Mouse (Mus musculus) left cerebral cortex, postnatal 4 days (tissue): ENCODE measurements around the gene Ppy. TPM values are rescaled to one million over a fixed set of nuclear protein-coding genes. Genes with fewer than 3 reads are reported as not detected.

Source experiments
- DNase-seq: peaks from one replicate; pipeline ENCODE4 v3.0.0-alpha.2; 2022
- intact Hi-C: fragments of 180-260 bp; cut with DNase I; formaldehyde crosslinking; loops from one replicate; pipeline ENCODE4 v1.15.1; 2025
- total RNA-seq, 2 experiments: library from RNA; stranded (reverse); gene quantifications; 2 replicates each; pipeline ENCODE4 v1.2.3; 2021

Ppy gene
- total RNA-seq, 2 experiments from 2014 or later, result not detected

DNA sequence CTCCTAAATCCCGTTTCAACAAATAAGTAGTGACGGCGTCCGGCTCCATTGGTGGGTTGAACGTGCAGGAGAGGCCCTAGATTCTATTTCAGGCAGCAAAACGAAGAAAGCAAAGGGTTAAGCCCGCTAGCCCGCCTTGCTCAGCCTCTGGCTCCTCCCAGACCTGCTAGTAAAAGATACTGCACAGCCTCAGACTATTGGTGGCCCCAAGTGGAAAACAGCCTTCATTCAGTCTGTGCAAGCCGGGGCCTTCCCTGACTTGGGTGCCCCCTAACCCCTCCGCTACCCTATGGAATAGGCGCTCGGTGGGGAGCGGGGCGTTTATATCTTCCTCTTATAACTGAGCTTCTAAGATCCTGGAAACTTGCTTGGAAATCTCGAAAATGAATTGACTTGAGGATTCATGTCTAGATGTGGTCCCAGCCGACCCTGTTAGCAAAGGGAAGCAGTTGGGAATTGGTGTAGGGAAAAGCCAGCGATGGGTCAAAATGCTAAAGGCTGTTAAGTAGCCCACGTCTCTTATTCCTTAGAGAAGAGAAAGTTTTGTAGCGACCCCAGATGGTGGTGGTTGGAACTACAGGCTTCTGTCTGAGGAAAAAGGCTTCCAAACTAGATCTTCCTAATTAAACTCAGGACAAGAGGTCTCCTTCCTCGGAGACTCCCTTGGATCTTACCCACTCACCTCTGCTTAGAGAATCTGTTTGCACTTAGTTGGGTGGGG lies 11.9 kb downstream of the Ppy start:
- intact Hi-C loops, result no loop called here
- peak; percentile 69 for DNase-seq

DNA sequence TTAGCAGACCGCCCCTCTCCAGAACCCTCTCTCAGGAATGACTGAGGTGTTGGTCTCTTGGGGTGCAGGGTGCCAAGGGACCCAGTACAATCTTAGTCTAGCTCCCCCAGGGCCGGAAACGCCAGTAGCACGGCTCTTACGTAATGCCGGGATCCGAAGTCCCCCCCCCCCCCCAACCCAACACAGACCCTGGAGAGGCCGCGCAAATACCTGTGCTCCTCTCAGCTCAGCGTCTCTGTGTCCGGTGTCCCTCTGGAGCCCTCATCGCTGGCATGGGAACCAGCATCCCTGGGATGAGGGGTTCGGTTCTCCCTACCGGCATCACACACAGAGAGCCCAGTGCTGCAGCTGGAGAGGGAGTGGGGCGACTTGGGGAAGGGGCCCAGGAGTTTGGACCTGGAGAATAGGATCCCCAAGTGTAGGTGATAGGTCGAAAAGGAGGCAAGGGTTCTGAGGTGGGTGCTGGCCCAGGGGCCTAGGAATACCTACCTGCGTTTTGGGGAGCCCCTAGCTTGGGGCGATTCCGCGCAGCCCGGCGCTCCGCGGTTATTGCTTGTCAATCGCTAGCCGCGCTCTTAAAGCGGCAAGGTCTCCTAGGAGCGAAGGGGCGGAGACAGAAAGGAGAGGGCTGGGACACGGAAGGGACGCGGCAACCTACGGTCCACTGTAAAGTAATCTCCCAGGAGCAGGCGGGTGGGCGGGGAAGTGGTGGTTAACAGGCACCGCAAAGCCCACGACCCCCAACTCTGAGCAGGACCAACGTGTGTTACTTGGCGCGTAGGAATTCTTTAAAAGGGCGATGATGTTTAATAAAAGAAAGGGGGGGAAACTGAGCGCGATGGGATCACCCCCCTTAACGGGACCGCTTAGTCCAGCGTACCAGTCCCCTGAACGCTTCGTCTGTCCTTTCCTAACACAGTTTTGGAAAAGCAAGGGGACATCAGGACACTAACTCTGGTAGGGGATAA lies 12.9 kb downstream of the Ppy start, which contains the start of gene Mpp2:
TSS of gene Mpp2 (minus strand) at position 585 of the 968 bp plus-strand sequence.
- DNase-seq, result peak; percentile 60
- intact Hi-C loops, result no loop called here

DNA sequence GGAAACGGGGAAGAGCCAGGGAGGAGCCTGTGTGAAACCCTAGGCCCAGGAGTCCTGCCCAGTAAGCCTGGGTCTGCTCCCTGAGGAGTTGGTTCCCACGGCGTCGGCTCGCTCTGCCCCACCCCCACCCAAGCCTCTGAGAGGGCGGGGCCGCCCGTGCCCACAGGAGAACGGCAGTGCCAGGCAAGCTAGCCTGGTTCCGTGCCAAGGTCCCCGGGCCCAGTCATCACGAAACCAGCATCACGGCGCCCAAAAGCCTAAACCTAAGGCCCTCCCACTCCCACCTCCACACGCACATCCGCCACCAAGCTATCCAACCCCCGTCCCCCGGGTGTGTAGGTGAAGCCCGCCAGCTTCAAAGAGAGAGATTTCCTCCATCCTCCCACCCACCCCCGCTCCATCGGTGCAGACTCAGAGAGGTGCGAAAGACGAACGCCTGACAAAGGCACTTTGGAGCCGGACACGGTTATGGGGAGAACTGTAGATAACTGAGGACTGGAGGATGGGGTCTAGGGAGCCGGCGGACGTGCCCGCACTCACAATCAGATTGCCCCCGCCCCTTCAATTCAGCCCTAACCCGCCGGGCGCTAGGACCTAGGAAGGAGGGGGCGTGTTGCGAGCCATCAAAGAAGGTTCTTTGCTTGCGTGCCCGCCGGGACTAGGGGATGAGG lies 13.9 kb downstream of the Ppy start:
- intact Hi-C loops, result no loop called here
- peak; percentile 83 for DNase-seq

DNA sequence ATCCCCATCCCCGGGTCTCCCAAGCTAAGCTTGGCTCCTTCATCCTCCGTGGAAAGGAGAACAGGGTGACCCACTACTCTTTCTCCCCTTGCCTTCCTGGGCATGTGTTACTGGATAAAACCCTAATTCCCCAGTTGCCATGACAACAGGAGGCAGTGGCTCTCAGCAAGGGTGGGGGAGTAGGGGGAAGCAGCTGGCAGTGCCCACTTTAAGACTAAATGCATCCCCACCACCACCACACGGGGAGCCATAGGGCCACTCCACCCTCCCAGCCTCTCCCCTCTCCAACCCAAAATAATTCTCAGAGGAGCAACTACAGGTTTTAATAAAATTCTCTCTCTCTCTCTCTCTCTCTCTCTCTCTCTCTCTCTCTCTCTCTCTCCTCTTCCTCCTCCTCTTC lies 14.8 kb downstream of the Ppy start:
- intact Hi-C loops, result no loop called here

GRCm38 (mm10) chr11:102084159-102084558 lies 17.0 kb downstream of the Ppy start:
- DNase-seq, result no peak
- intact Hi-C loops, result no loop called here

More for the DNA sequence above, 14.8 kb downstream of the Ppy start:
- DNase-seq, result peak; percentile 68

- DNase-seq, result no peak
- intact Hi-C loops, result no loop called here
Measured at GRCm38 (mm10) chr11:102083193-102083592, 17.9 kb downstream of the Ppy start.

DNA sequence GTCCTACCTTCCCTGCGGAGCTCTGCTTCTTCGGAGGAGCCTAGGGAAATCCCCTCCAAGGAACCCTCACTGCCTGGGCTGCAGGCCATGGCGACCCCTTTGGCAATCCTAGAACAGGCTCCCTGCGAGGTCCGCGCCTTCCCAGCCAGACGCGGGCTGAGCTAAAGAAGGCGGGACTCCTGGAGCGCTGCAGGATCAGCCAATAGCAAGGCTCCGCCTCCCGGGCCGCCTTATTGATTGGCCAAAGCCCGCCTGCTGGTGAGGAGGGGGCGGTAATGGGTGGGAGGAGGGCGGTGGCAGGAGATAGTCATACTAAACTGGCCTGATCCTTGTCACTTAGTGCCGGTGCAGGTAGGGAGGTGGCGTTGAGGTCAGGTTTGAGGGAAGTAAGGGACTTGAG lies 18.8 kb downstream of the Ppy start:
- peak; percentile 78 for DNase-seq
- intact Hi-C loops, result no loop called here

DNA sequence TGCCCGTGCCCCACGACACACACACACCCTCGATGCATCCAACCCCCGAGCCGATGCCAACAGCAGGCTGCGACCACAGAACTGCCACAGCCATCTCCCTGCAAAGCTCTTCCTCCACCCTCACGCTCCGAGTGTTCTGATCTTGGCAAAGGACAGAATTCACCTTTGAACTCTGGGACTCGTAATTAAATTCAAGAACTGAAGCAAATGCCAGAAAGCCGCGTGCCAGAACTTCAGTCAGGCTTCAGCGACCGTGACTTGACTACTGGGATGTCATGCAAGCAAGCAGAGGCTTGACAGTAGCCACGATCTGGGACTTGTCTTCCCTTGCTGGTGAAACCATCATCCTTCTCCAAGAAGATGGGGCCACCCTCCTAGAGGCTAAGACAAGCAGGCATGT lies 27.4 kb downstream of the Ppy start:
- intact Hi-C loops, result no loop called here
- no peak for DNase-seq

DNA sequence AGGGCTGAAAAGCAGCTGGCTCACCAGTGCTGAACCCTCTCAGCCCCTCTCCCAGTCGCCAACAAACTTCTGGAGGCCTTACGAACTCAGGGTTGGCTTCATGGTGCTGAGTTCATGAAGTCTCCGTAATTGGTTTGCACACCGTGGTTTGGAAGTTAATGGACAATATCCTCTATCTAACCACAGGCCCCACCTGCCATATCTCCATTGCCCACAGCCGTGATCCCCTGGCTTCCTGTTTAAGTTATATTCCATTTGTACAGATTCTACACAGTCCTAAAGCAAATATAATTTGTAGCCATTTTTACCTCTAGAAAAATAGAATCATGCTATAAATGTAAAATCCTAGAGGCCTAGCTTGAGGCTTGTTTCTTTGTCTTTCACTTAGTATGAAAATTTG lies 28.4 kb downstream of the Ppy start:
- DNase-seq, result no peak
- intact Hi-C loops, result no loop called here

DNA sequence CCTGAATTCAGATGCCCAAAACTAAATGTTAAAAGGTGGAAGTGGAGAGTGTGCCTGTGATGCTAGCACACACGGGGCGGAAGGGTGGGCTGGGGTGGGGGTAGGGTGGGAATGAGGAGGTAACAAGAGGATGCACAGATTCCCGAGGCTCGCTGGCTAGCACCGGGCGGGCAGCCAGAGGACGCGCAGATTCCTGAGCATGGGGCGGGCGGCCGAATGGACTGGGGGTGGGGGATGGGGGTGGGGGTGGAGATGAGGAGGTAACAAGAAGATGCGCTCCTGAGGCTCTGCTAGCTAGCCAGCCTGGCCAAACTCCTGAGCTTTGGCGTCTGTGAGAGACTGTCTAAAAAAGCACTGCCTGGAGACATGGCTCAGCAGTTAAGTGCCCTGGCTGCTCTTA lies 30.7 kb downstream of the Ppy start:
- DNase-seq, result peak; percentile 43
- intact Hi-C loops, result no loop called here

DNA sequence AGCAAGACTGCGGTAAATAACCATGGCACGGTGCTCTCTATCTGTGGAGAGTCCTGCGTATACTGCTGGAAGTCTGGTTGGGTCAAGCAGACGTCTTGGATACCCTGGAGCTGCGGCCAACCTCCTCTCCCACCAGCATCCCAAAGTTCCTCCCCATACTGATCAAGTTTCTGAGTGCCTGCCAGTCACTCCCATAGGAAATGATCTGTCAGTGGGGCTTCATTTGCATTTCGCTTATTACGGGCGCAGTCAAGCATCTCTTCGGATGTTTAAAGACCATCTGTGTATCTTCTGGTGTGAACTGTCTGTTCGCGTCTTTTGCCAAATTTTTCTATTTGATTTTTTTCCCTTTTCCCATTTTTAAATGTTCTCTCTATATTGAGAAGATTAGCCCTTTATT lies 31.5 kb downstream of the Ppy start:
- intact Hi-C loops, result no loop called here
- peak; percentile 41 for DNase-seq

DNA sequence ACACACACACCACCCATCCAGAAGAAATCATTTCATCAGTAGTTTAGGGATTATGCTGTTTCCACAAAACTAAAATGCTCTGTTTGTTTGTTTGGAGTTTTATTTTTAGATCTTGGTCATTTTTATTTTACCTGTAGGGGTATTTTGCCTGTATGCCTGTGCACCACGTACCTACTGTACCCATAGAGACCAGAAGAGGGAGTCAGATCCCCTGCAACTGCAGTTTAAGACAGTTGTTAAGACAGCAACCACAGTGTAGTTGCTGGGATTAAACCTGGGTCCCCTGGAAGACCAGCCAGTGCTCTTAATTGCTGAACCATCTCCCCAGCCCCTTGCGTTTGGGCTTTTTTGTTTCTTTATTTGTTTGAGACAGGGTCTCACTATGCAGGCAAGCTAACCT lies 32.1 kb downstream of the Ppy start:
- intact Hi-C loops, result no loop called here
- no peak for DNase-seq

DNA sequence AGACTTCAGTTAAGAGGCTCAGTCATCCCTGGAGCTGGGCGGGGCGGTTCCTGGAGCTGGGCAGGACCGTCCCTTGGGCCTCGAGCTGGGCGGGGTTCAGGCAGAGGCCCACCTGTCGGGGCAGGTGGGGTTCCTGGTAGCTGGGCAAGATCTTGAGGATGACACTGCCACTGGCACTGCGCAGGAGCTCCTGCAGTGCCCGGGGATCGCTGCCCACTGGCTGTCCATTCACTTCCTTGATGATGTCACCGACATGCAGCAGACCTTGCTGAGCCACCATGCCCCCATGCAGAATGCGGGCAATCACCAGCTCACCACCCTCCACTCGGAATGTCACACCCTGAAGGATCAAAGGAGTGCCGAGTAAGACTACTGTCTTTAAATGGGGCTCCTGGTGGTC lies 38.0 kb downstream of the Ppy start:
- no peak for DNase-seq
- intact Hi-C loops, result loop anchor here (5.0 kb wide), 1 partner anchor 74 kb away; no protein-coding TSS in a partner anchor

- intact Hi-C loops, result loop anchor here (5.0 kb wide), 1 partner anchor 75 kb away; no protein-coding TSS in a partner anchor
- no peak for DNase-seq
Measured at GRCm38 (mm10) chr11:102061941-102062473, 39.1 kb downstream of the Ppy start.

GRCm38 (mm10) chr11:102061236-102061940 lies 39.7 kb downstream of the Ppy start:
- intact Hi-C loops, result loop anchor here (5.0 kb wide), 1 partner anchor 76 kb away; no protein-coding TSS in a partner anchor
- peak; percentile 79 for DNase-seq

GRCm38 (mm10) chr11:102053847-102054246 lies 47.3 kb downstream of the Ppy start:
- intact Hi-C loops, result no loop called here
- peak; percentile 70 for DNase-seq

DNA sequence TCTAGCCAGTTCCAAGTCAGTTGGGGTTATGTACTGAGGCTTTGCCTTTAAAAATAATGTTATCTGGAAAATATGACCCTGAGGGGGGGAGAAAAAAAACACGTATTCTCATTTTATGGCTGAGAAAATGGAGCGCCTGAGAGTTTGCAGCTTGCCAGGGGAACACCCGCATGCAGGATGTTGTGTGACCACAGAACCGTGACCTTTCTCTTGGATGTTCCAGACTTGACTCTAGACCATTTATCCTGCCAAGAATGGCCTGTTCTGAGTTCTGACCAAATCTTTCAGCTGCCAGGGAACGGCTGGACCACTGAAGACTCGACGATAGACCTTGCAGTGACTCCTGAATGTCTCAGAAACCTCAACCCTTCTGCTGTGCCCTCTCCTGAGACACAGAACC lies 47.9 kb downstream of the Ppy start:
- DNase-seq, result no peak
- intact Hi-C loops, result no loop called here

DNA sequence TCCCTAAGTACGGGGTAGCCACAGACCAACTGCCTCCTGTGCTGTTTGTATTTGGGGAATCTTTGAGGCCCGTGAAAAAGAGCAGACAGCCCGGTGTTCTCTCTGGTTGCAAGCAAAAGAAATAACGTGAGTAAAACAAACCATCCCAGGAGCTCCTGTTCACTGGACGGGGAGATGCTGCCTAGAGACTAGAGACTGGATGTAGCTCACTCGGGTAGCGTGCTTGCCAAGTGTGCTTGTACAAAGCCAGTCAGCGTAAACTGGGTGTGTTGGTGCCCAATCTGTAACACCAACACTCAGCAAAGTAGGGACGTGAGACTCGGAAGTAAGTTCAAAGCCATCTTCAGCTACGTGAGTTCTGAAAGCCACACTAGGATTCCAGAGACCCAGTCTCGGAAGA lies 48.4 kb downstream of the Ppy start:
- intact Hi-C loops, result no loop called here

DNA sequence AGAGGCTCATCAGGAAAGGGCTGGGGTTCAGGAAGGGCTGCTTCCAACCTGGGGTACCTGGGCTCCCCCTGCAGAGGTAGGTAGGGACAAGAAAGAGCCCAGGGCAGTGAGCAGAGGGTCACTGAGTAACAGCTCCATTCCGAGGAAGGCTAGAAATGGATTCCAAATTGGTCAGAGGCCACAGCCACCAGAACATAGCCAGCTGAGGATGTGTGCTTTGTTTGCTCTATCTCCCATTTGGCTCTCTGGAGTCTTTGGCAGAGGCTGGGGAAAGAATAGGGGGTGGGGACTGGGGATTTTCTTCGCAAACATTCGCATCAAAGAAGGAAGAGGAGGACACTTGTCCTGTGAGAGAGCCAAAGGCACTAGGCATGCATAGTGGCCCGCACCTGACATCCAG lies 49.2 kb downstream of the Ppy start:
- intact Hi-C loops, result no loop called here
- DNase-seq, result no peak

More for the DNA sequence above, 48.4 kb downstream of the Ppy start:
- DNase-seq, result no peak

DNA sequence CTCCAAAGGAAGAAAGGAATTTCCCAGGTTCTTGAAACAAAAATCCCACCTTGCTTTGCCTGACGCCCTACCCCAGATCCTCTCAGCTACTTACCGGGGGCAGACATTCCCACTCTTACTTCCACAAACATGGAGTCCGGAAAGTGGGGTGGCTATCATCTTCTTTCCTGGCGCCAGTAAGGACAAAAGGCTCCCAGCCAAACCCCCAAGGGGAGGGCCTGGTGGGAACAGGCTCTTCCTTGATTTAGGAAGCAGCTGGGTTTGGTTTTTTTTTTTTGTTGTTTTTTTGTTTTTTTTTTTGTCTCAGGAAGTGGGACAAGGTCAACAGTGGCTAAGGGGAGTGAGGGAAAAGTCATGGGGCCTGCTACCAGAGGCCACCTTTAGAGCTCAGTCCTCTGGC lies 49.6 kb downstream of the Ppy start:
- intact Hi-C loops, result no loop called here
- DNase-seq, result no peak
